Mouse (Mus musculus): Measurements from ENCODE around the gene Inip. TPM values are rescaled to one million over a fixed set of nuclear protein-coding genes. Genes with fewer than 3 reads are reported as not detected.

The Inip gene
- 55.3 TPM for polyA plus RNA-seq (2017; shearing (Covaris generic))

GRCm38 (mm10) chr4:59801489-59801888 lies at the start of gene Inip:
Gene Inip (minus strand): TSS chr4:59801589.

DNA sequence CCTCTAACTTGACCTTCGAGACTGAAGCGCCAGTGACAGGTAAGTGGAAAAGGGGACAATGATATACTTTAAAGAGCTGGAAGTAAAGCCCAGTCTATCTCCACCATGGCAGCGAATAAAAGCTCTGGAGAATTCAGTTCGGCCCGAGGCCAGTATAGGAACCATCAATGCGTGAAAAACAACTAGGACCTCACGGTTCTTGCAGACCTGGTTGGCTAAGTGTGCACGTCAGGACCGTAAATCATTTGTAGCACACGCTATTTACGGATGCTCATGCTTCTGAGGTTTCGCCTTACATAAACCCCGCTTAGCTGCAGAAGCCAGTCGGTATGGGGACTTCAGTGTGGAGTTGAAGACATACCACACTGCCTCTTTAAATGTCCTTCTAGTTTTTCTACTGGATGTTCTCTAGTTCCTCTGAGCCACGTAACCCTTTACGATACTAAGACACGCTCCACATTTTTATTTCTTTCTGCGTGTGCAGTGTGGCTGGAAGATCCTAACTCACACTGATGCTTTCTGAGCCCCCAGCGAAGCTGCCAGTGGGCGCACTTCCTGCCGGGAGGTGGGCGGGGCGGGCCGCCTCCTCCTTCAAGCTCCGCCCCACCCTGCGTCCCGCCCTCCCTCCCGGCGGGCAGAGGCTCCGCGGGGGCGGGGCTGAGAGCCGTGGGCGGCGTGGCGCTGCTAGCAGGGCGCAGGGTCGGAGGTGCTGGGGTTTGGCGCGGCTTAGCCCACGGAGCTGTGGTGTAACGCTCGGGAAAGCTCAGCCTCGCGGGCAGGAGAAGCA lies 4.0 kb upstream of the Inip start, which contains the start of gene Snx30:
TSS of gene Snx30 (plus strand) at position 660 of the 787 bp plus-strand sequence.

Other genes with a start within 250 kb of the Inip start
- gene Hsdl2, start 220.0 kb downstream of the Inip start, polyA plus RNA-seq (2017; shearing (Covaris generic)) = 43.0 TPM
- gene E130308A19Rik, start 175.4 kb downstream of the Inip start, polyA plus RNA-seq (2017; shearing (Covaris generic)) = 12.3 TPM
- gene Snx30, start 4.3 kb upstream of the Inip start, polyA plus RNA-seq (2017; shearing (Covaris generic)) = 15.4 TPM
- gene Slc46a2, start 113.5 kb upstream of the Inip start, polyA plus RNA-seq (2017; shearing (Covaris generic)) = not detected
- gene Mup4, start 159.1 kb upstream of the Inip start, polyA plus RNA-seq (2017; shearing (Covaris generic)) = not detected
- gene Mup6, start 162.7 kb upstream of the Inip start, polyA plus RNA-seq (2017; shearing (Covaris generic)) = not detected

Data from naive thymus-derived CD4-positive, alpha-beta T cell, adult 5 months (primary cell).